Mouse (Mus musculus): ENCODE results near the gene Hcrt.

Gene Hcrt

GRCm38 (mm10) chr11:100762831-100763230 lies at the start of gene Hcrt:
Gene Hcrt, minus strand, starts transcription at chr11:100762931.
- DNase-seq, result no peak

- no peak for DNase-seq
These were observed 48.4 kb upstream of the Hcrt start for GRCm38 (mm10) chr11:100811132-100811531.

- no peak for DNase-seq
These were observed 47.8 kb upstream of the Hcrt start for GRCm38 (mm10) chr11:100810516-100810915.

GRCm38 (mm10) chr11:100806380-100807305 lies 43.9 kb upstream of the Hcrt start:
- DNase-seq, result no peak

GRCm38 (mm10) chr11:100805535-100805934 lies 42.8 kb upstream of the Hcrt start:
- DNase-seq, result no peak

GRCm38 (mm10) chr11:100804409-100804808 lies 41.7 kb upstream of the Hcrt start:
- no peak for DNase-seq

GRCm38 (mm10) chr11:100799426-100799825 lies 36.7 kb upstream of the Hcrt start:
- DNase-seq, result no peak

GRCm38 (mm10) chr11:100796585-100796984 lies 33.9 kb upstream of the Hcrt start:
- DNase-seq, result no peak

- DNase-seq, result no peak
These were observed 32.7 kb upstream of the Hcrt start for GRCm38 (mm10) chr11:100795386-100795785.

GRCm38 (mm10) chr11:100791457-100792049 lies 28.8 kb upstream of the Hcrt start:
- no peak for DNase-seq

- DNase-seq, result peak; percentile 73 to 79
These were observed 27.9 kb upstream of the Hcrt start for GRCm38 (mm10) chr11:100790644-100791043.

GRCm38 (mm10) chr11:100789702-100790101 lies 27.0 kb upstream of the Hcrt start:
- no peak for DNase-seq

- DNase-seq, result peak in 1 of 2 experiments; percentile 46
These were observed 23.0 kb upstream of the Hcrt start for GRCm38 (mm10) chr11:100785774-100786173.

- DNase-seq, result peak; percentile 55
These were observed 21.6 kb upstream of the Hcrt start for GRCm38 (mm10) chr11:100784286-100784685.

- DNase-seq, result no peak
These were observed 19.8 kb upstream of the Hcrt start for GRCm38 (mm10) chr11:100782568-100782967.

- DNase-seq, result no peak
These were observed 19.2 kb upstream of the Hcrt start for GRCm38 (mm10) chr11:100781763-100782475.

- DNase-seq, result no peak
These were observed 17.5 kb upstream of the Hcrt start for GRCm38 (mm10) chr11:100780247-100780646.

- no peak for DNase-seq
These were observed 15.3 kb upstream of the Hcrt start for GRCm38 (mm10) chr11:100778069-100778468.

- DNase-seq, result no peak
These were observed 13.2 kb upstream of the Hcrt start for GRCm38 (mm10) chr11:100775921-100776320.

- no peak for DNase-seq
These were observed 11.5 kb upstream of the Hcrt start for GRCm38 (mm10) chr11:100774261-100774660.

GRCm38 (mm10) chr11:100770646-100771408 lies 8.1 kb upstream of the Hcrt start, which contains the start of gene Ghdc:
Gene Ghdc, minus strand, starts transcription at chr11:100770957.
- DNase-seq, result peak; percentile 72 to 78

- DNase-seq, result no peak
These were observed 7.2 kb upstream of the Hcrt start for GRCm38 (mm10) chr11:100769980-100770379.

- no peak for DNase-seq
These were observed 5.1 kb upstream of the Hcrt start for GRCm38 (mm10) chr11:100767871-100768270.
